Mouse (Mus musculus) retina, adult 2 months (tissue): ENCODE results near the gene Il17rb.

Experiments used
- DNase-seq: peaks from one replicate; pipeline ENCODE4 v3.0.0-alpha.2; 2012; ENCODE audit warnings: low read depth, low spot score

Il17rb gene

DNA sequence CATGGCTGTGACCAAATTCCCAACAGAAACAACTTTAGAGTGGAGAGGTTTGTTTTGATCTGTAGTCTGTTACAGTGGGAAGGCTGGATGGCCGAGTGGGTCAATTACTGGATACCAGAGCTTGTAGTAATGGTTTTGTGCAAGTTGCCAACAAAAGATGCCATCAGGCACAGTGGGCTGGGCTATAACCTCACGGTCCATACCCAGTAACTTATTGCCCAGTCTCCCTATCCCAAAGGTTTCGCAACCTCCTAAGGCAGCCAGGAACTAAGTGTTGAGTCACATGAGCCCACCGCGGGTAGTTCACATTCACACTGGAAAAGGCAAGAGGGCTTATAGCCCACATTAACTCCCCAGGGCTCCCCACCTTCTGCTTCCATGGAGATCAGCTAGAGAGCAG, 8.0 kb upstream of the Il17rb start:
- DNase-seq = no peak

DNA sequence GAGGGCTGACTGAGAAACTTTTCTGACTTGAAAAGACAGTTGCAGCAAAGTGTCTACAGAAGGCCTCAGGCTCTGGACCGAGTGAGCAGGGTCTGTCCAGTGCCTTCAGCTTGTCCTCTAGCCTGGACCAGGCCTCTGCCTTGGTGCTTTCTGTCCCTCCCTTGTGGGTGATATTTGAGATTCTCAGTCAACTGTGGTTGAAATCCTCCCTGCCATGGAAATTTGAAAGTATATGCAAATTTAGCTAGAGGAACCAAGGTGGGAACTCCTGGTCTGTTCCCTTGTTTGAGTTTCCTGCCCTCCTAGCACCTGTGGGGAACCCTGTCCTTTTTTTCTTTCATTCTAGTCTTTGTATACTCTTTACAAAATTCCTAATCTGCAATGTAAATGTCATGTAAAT, 6.3 kb upstream of the Il17rb start:
- DNase-seq = no peak

DNA sequence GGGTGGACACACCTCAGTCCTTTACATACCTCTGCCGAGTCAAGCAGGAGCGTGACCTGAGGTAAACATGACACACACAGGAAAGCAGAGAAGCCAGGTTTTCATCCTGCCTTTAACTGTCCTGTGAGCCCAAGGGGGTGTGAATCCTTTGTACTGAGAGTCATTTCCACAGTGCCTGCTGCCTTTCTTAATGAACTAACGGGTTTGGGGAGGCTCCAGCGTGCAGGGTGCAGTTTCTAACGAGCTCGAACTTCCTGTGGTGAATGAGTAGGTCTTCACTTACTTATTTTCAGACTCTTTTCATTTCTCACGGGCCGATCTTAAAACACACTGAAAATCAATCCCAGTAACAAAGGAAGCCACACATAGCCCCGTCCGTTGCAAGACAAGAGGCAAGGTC, 5.8 kb upstream of the Il17rb start:
- DNase-seq = no peak

DNA sequence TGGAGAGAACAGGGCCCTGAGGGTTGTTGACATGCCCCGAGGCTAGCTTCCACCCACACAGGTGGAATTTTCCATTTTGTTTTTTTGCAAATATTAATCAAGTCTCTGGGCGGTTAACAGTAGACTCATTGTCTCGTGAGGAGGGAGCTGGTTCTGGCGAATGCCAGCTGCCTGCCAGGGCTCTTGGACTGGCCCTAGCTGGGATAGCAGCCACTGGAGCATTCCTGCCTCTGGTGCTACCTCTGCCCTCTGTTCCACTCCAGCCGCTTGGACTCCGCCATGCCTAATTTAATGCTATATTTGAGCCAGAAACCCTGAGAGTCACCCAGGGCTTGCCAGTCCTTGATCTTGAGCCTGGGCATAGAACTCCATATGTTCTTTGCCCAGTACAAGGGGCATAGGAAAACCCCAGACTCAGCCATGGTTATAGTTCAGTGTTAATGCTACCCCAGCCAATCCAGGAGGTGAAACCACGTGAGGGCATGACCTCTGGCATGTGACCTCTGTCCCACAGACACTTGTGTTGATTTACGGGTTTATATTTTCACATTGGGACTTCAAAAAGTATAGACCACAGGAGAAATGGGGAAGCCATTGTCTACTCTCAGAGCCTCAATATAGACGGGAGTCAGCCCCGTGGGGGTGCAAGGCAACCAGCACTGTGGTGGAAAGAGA, 3.3 kb upstream of the Il17rb start:
- no peak for DNase-seq

GRCm38 (mm10) chr14:30009864-30010560, 1.3 kb upstream of the Il17rb start:
- DNase-seq = no peak

DNA sequence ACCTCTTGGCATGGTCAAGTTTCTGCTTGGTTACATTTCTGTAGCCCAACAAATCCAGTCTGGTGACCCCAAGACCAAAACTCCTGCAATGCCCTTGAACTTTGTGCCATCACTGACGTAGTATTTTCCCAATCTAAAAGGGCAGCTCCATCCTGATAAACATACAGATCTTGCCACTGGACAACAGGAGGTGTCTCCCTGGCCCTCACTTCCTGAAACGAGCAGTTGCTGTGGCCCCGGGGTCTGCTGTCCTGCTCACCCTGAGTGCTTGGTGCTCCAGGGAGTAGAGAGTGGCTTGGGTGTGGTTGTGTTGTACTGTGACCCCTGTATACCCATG, 9.3 kb downstream of the Il17rb start:
- DNase-seq = no peak

GRCm38 (mm10) chr14:29998747-29999474, 9.8 kb downstream of the Il17rb start:
- DNase-seq = no peak

GRCm38 (mm10) chr14:29997345-29997744, 11.4 kb downstream of the Il17rb start:
- DNase-seq = no peak

DNA sequence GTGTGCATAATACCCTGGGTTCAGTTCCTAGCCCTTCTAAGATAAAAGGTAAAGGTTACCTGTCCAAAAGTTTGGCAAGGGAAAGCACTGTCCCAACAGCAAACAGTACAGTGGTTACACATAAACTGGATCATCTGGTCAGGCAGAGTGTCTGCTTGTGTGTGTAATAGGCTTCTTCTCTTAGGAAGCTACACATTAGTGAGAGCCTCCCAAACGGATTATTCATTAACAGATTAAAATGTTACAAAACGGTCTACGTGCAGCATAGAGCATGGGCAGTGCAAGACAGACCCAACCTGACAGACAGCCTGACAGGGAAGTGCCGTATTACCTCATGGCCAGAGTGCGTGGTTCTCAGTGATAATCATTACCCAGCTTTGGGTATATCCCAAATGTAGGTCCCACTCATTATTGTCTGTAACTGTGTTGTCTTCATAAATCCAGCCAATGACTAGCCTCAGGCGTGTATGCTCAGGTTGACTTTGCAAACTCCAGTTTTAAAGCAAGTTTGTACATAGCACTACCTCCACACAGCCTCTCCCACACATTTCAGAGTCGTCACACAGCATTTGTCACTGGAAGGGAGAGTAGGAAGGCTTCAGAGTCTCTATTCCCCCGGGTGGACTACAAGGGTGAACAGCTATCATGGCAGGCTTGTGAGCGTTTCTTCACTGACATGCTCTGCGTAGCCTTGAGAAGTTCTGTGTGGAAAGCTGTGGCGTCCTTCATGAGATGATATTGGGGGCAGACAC, 12.5 kb downstream of the Il17rb start:
- no peak for DNase-seq

DNA sequence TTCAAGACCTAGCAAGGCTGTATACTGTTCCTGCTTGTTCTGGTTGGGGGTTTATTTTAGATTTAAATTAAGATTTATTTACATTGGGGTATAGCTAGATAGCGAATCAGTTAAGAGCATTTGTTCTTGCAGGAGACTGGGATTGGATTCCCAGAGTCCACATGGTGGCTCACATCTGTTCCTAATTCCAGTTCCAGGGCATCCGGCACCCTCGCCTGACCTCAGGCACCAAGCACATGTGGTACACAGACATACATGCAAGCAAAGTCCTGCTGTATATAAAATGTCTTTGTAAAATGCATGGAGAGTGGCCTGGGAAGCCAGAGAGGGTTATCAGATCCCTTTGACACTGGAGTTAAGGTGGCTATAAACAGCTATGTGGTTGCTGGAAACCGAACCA, 13.7 kb downstream of the Il17rb start:
- no peak for DNase-seq

DNA sequence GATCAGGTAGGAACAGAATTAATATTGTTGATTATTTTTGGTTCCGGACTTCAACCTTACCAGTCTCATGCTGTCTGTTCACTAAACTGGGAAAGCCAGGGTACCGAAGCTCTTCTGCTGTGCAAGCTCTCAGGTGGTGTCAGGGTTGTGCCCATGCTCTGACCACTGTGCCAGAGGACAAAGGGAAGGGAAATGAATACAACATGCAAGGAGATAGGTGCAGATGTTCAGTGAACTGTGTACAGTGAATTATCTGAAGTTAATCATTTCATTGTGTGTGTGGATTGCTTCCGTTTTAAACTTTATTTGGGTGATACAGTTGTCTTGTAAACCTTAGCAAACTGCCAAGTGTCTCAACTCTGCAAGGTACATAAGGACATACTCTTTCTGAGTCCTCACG, 20.4 kb downstream of the Il17rb start:
- DNase-seq = no peak

- no peak for DNase-seq
Measured at GRCm38 (mm10) chr14:29987739-29988138, 21.0 kb downstream of the Il17rb start.

DNA sequence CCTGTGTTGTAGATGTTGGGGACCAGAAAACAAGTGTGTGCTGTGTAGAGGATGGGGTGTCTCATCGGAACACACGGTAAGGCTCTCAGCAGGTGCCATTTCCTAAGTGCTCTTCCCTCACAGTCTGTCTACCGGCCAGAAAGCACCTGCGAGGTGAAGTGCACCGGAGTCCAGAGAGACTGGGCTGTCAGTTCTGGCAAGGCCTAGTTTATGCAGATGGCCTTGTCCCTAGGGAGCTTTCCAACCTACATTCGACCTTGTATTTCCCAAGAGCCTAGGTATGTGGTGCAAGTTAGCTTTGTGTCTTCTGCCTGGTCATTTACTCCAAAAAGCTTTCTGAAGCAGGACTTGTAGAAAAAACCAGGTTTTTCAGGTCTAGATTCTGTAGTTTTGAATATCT, 21.4 kb downstream of the Il17rb start:
- no peak for DNase-seq

DNA sequence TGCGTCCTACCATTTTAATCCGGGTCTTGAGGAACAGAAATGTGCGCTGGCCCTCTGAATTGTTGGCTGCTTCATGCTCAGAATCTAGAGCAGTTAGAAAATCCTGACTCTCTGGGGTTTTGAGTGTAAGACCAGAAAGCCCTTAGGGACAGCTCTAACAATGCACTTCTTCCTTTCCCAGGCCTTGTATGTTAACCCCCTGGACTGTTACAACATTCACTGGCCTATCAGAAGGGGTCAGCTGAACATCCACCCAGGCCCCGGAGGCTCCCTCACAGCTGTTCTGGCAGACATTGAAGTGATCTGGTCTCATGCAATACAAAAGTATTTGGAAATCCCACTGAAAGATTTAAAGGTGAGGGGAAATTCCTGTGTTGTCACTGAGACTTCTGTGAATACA, 22.6 kb downstream of the Il17rb start:
- DNase-seq = no peak

GRCm38 (mm10) chr14:29980447-29981205, 28.1 kb downstream of the Il17rb start:
- no peak for DNase-seq

GRCm38 (mm10) chr14:29978254-29979204, 30.2 kb downstream of the Il17rb start, which contains the start of gene Actr8:
Gene Actr8, plus strand, starts transcription at chr14:29978337.
- peak; percentile 72 for DNase-seq

- DNase-seq = no peak
Measured at GRCm38 (mm10) chr14:29976927-29977326, 31.8 kb downstream of the Il17rb start.

GRCm38 (mm10) chr14:29971993-29972392, 36.7 kb downstream of the Il17rb start:
- no peak for DNase-seq

GRCm38 (mm10) chr14:29971446-29971845, 37.2 kb downstream of the Il17rb start:
- DNase-seq = no peak
